Mouse (Mus musculus): ENCODE data around the gene Brd2. TPM values are rescaled to one million over a fixed set of nuclear protein-coding genes. Genes with fewer than 3 reads are reported as not detected.
"Not testable (repeated sequence)": the region's sequence is repeated elsewhere in the genome, so short reads cannot be mapped to it uniquely, and the experiment has no call there.

Gene Brd2
- 10 to 100 TPM; 70.3 to 88.9 TPM for total RNA-seq (2021)
- long read RNA-seq, experiment 1, partial matches to known transcripts: 2 of 32 reads
- long read RNA-seq, experiment 1, other reads (novel, unspliced or antisense): 30 of 32 reads
- long read RNA-seq, experiment 2, partial matches to known transcripts: 1 of 59 reads
- long read RNA-seq, experiment 2, other reads (novel, unspliced or antisense): 58 of 59 reads

- Histone ChIP-seq H3K27ac (peak within 1 kb of the TSS; percentile 99), H3K4me3 (peak within 1 kb of the TSS; percentile 81)
- peak; percentile 10; the same call in 1 of the 2 replicates for TF ChIP-seq CTCF (IDR thresholded peaks at IDR 0.05)
- intact Hi-C loops (cut with DNase I): loop anchor here (5.0 kb wide), 1 partner anchor 90 kb away; the partner anchor contains the start of genes Rxrb and Slc39a7
- peak; percentile 99 for DNase-seq
Observed at GRCm38 (mm10) chr17:34122188-34122984, at the start of gene Brd2. Gene Brd2 (minus strand): TSS chr17:34122634.

DNA sequence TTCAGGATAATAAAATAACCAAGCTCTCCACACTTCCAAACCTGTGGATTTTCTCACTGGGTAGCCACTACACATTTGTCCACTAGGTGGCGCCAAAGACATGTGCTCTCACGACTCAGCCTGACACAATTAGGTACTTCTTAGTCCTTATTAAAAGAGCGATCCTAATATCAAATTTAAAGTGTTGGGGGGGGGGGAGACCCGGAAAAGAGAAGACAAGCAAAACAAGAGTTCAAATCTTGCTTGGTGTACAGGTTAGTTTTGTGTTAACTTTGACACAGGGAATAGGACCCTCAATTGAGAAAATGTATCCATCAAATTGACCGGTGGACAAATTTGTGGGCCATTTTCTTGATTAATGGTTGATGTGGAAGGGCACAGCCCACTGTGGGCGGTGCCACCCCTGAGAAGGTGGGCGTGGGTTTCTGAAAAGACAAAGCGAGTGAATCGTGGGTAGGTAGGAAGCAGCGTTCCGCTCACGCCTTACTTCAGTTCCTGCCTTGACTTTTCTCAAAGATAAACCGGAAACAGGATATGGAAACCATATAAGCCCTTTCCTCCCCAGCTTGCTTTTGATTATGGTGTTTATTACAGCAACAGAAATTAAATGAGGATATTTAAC, 48.6 kb upstream of the Brd2 start:
- Histone ChIP-seq H3K27ac (no peak overlapping the region), H3K4me3 (peak overlapping the region; percentile 52)
- peak; percentile 81 for DNase-seq
- intact Hi-C loops (cut with DNase I): loop anchor here (1.0 to 10.0 kb wide), 4 partner anchors 34 to 134 kb away; partner anchors contain the start of gene H2-Eb1
- TF ChIP-seq CTCF (IDR thresholded peaks at IDR 0.05): peak; percentile 90

DNA sequence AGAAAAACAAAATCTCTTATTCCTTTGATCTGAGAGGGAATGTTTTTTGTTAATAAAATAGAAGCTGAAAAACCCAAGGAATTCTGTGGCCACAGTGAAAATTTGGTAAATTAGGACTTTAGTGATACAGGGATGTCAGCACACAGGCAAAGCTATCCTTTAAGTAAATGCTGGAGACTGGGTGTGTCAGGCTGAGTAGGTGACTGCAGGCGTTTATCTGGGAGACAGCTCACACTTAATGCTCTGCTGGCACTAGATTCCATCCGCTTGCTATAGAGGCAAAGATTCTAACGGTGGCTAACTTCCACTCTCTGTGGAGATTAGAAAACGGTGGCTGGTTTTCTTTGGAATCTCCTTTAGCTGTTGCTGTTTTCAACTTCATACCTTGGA, 48.0 kb upstream of the Brd2 start:
- Histone ChIP-seq H3K4me3 (no peak overlapping the region), H3K27ac (no peak overlapping the region)
- no peak for TF ChIP-seq CTCF (IDR thresholded peaks at IDR 0.05)
- intact Hi-C loops (cut with DNase I): loop anchor here (1.0 to 10.0 kb wide), 4 partner anchors 34 to 134 kb away; partner anchors contain the start of gene H2-Eb1
- DNase-seq: no peak

- no peak overlapping the region for H3K4me3 ChIP-seq
- intact Hi-C loops (cut with DNase I): loop anchor here (1.0 to 2.0 kb wide), 3 partner anchors 34 to 92 kb away; no protein-coding TSS in a partner anchor
- peak; percentile 74 for TF ChIP-seq CTCF (IDR thresholded peaks at IDR 0.05)
- DNase-seq: peak; percentile 53
- no peak overlapping the region for H3K27ac ChIP-seq
Observed at GRCm38 (mm10) chr17:34169279-34169678, 46.8 kb upstream of the Brd2 start.

DNA sequence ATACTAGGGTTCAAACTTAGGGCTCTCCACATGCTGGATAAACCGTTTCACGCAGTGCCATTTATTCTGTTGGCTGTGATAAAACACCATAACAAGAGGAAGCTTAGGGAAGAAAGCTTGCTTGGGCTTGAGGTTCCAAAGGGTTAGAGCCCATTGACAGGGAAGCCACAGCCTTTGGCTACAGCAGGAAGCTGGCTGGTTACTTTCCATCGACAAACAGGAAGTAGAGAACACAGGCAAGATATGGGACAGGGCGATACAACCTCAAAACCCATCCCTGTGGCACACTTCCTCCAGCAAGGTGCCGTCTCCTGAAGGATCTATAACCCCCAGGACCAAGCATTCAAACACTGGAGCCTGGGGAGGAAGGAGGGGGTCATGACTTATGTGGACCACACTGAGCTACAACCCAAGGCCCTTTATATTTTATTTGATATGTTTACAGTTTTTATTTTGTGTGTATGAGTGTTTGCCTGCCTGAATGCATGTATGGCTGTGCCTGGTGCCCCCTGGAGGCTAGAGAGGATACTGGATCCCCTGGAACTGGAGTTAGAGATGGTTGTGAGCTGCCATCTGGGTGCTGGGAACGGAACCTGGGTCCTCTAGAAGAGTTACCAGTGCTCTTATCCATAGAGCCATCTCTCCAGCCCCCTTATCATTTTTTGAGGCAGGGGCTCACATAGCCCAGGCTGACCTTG, 42.7 kb upstream of the Brd2 start:
- Histone ChIP-seq H3K27ac (no peak overlapping the region), H3K4me3 (no peak overlapping the region)
- peak; percentile 35; the same call in 1 of the 2 replicates for TF ChIP-seq CTCF (IDR thresholded peaks at IDR 0.05)
- intact Hi-C loops (cut with DNase I): no loop called here
- DNase-seq: no peak

DNA sequence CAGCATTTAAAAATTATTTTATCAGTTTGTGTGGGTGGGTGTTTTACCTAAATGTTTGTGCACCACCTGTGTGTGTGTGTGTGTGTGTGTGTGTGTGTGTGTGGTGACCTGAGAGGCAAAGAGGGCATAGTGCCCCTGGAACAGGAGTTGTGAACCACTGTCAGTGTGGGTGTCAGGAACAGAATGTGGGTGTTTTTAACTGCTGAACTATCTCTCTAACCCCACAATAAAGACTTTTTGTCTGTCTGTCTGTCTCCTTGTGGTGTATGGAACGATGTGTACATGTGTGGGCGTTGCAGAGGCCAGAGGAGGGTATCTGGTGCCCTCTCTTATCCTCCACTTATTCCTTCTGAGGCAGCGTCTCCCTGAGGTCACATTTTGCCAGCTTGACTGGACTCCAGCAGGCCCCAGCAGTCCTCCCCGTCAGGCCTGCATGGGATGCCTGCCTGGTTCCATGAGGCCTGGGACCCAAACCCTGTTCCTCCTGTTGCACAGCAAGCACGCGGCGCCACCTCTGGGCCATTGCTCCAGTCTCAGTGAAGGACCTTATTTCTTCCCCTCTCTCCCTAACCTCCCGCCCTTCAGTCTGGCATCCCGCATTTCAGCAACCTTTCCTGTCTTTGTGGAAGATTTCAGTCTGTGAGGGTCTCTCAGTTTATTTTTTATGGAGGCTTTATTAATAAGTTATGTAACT, 41.9 kb upstream of the Brd2 start:
- DNase-seq: no peak
- peak; percentile 23; the same call in 1 of the 2 replicates for TF ChIP-seq CTCF (IDR thresholded peaks at IDR 0.05)
- H3K4me3 ChIP-seq: no peak overlapping the region
- no peak overlapping the region for H3K27ac ChIP-seq
- intact Hi-C loops (cut with DNase I): no loop called here

DNA sequence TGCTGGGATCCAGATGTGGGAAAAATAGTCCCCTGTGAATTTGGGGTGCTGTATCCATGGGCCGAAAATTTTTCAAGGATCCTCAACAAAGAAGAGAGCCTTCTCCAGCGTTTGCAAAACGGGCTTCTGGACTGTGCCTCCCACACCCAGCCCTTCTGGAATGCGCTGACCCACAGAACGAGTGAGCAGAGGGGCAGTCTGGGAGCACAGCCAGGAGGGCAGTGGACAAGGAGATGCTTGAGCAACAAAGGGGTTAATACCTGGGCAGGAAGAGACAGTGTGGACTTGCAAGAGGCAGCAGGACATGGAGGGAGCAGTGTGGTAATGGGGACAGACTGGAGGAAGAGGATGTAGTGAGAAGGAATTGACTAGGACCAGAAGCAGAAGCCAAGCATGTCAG, 33.1 kb upstream of the Brd2 start:
- DNase-seq: no peak
- Histone ChIP-seq H3K4me3 (no peak overlapping the region), H3K27ac (no peak overlapping the region)
- TF ChIP-seq CTCF (IDR thresholded peaks at IDR 0.05): no peak
- intact Hi-C loops (cut with DNase I): no loop called here

GRCm38 (mm10) chr17:34152923-34153322, 30.5 kb upstream of the Brd2 start, which contains the start of gene H2-DMb1:
Gene H2-DMb1 (plus strand): TSS chr17:34153072.
- intact Hi-C loops (cut with DNase I): no loop called here
- peak within 1 kb of the TSS; percentile 17; the same call in 1 of the 2 replicates for H3K4me3 ChIP-seq
- no peak for TF ChIP-seq CTCF (IDR thresholded peaks at IDR 0.05)
- no peak within 1 kb of the TSS for H3K27ac ChIP-seq
- no peak for DNase-seq

DNA sequence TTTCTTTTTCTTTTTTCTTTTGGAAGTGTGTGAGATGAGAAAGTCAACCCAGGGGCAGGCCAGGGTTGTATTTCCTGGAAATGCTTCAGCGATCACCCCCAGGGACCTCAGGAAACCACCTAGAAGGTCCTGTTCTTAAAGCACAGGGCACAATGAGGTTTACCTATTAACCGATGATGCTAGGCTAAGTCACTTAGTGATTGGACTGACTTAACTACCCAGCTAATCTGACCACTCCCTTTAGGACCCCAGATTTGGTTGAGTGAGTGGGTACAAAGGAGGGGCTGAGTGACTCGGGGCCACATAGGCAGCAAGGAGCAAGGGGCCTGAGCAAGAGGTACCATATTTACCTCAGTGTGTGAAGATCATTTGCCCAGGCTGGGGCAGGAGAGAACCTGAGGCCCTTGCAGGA, 22.5 kb upstream of the Brd2 start:
- no peak for TF ChIP-seq CTCF (IDR thresholded peaks at IDR 0.05)
- Histone ChIP-seq H3K4me3 (no peak overlapping the region), H3K27ac (no peak overlapping the region)
- no peak for DNase-seq
- intact Hi-C loops (cut with DNase I): no loop called here

DNA sequence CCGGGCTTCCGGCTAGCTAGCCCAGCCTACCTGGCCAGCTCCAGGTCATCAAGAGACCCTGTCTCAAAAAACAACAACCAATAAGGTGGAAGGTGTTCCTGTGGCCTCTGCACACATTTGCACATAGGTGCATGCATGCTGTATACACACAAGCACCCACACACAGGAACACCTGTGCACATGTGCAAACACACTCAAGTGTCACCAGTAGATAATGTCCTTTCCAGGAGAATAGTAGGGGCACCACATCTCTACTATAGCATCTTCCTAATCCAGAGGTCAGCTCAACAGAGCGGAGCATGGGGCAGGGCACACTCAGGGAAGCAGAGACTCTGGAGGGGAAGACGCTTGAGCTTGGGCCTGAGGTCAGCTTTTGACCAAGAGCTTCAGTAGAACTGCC, 21.8 kb upstream of the Brd2 start:
- DNase-seq; H3K27ac ChIP-seq; H3K4me3 ChIP-seq; intact Hi-C loops (cut with DNase I): not testable (repeated sequence)

DNA sequence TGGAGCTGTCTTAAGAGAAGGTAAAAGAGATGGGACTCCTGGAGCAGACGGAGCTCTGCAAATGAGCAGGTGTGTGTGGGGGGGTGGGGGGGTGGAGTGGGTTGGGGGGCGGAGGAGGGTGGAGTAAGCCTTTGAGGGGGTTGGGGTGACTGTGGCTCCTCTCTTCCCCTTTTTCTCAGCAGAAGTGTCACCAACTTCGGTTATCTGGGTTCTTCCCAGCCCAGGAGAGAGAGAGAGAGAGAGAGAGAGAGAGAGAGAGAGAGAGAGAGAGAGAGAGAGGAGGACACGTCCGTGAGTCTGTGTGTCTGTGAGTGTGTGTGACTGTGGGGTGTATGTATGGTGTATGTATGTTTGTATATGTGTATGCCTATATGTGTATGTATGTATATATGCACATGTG, 21.0 kb upstream of the Brd2 start:
- intact Hi-C loops (cut with DNase I): no loop called here
- Histone ChIP-seq H3K4me3 (no peak overlapping the region), H3K27ac (no peak overlapping the region)
- TF ChIP-seq CTCF (IDR thresholded peaks at IDR 0.05): no peak
- no peak for DNase-seq

GRCm38 (mm10) chr17:34143033-34143432, 20.6 kb upstream of the Brd2 start, which contains the start of gene H2-DMb2:
Gene H2-DMb2 (plus strand): TSS chr17:34143307.
- Histone ChIP-seq H3K4me3 (no peak within 1 kb of the TSS), H3K27ac (peak within 1 kb of the TSS; percentile 38)
- no peak for TF ChIP-seq CTCF (IDR thresholded peaks at IDR 0.05)
- intact Hi-C loops (cut with DNase I): no loop called here
- peak; percentile 68 for DNase-seq

All from gastrocnemius, adult 2 months (tissue).